21 mouse cellular contexts compared by ENCODE assay signal in genomic region chr2:31076351-31077140, GRCm38 (mm10).
DNase-seq lines count a peak whose midpoint lies in the region; ATAC-seq and TF ChIP-seq lines count a peak whose summit lies in the region.
"Had no signal": no experiment of that assay in that cellular context is flagged by ENCODE, and none has a peak within 500 bp of the region (broad histone marks: within the 10 kb centered on the region; RNA-seq: fewer than 3 reads in every experiment).

No protein-coding gene starts in this region.

- TF ChIP-seq CTCF in heart, adult 2 months (IDR thresholded peaks at IDR 0.05), result no peak

- intact Hi-C loops in heart, adult 2 months (cut with DNase I), result no loop called here

- no peak overlapping the region for H3K9ac ChIP-seq in heart, adult 2 months (ENCODE audit: low read depth, low read length)
- no peak overlapping the region for H3K9ac ChIP-seq in forebrain, embryonic 16.5 days (replicated peaks; ENCODE audit: low read depth, low read length)
- H3K9ac ChIP-seq: embryonic facial prominence, embryonic 13.5 days; forebrain, postnatal 0 days; limb, embryonic 12.5 days; liver, postnatal 0 days had no signal

- H3K4me2 ChIP-seq in forebrain, embryonic 16.5 days (ENCODE audit: low read length), result no peak overlapping the region
- H3K4me2 ChIP-seq: embryonic facial prominence, embryonic 13.5 days; heart, embryonic 11.5 days; limb, embryonic 12.5 days; liver, embryonic 11.5 days; midbrain, embryonic 11.5 days had no signal

- peak; percentile 94 for DNase-seq in heart, adult 11 months
- no peak for DNase-seq in heart, adult 2 months
- DNase-seq in Muller cell, postnatal 12 days (ENCODE audit: inconsistent ontology term), result peak; percentile 63
- peak; percentile 56 for DNase-seq in brain, adult 2 months (ENCODE audit: low read depth, low spot score)
- no peak for DNase-seq in retina, postnatal 1 day
- no peak for DNase-seq in cerebellum, adult 9-11 months
- DNase-seq: adrenal gland, adult 8-10 months; cerebellum, postnatal 10 days; forebrain, postnatal 0 days; kidney, adult 11 months; kidney, postnatal 10 days; liver, postnatal 0 days; right cerebral cortex, postnatal 25 days had no signal

- no peaks in the 10 kb centered on the region for H3K36me3 ChIP-seq in heart, adult 2 months (ENCODE audit: control insufficient read depth, insufficient read depth, low read length)
- H3K36me3 ChIP-seq in forebrain, embryonic 16.5 days (ENCODE audit: control insufficient read depth, insufficient read depth), result no peaks in the 10 kb centered on the region

- H3K4me3 ChIP-seq in heart, adult 2 months, result no peak overlapping the region
- H3K4me3 ChIP-seq in forebrain, embryonic 16.5 days (replicated peaks; ENCODE audit: low read length), result no peak overlapping the region
- H3K4me3 ChIP-seq: embryonic facial prominence, embryonic 13.5 days; limb, embryonic 12.5 days had no signal

- H3K27ac ChIP-seq in heart, adult 2 months, result no peak overlapping the region
- no peak overlapping the region for H3K27ac ChIP-seq in forebrain, embryonic 16.5 days (ENCODE audit: low read length)
- H3K27ac ChIP-seq: embryonic facial prominence, embryonic 13.5 days; limb, embryonic 12.5 days had no signal

- no peaks in the 10 kb centered on the region for H3K27me3 ChIP-seq in heart, adult 2 months (ENCODE audit: control insufficient read depth, insufficient read depth, low read length)
- no peaks in the 10 kb centered on the region for H3K27me3 ChIP-seq in forebrain, embryonic 16.5 days (replicated peaks; ENCODE audit: control insufficient read depth, insufficient read depth, low read length)
- H3K27me3 ChIP-seq: embryonic facial prominence, embryonic 13.5 days; limb, embryonic 12.5 days had no signal

- no peaks in the 10 kb centered on the region for H3K9me3 ChIP-seq in forebrain, embryonic 16.5 days (ENCODE audit: control insufficient read depth, low read length)
- H3K9me3 ChIP-seq: embryonic facial prominence, embryonic 13.5 days had no signal

- TF ChIP-seq POLR2A in heart, adult 2 months (IDR thresholded peaks at IDR 0.05; ENCODE audit: insufficient read depth, low read depth, low read length), result no peak

- no peaks in the 10 kb centered on the region for H3K4me1 ChIP-seq in heart, adult 2 months (ENCODE audit: control insufficient read depth, insufficient read depth, low read length)
- H3K4me1 ChIP-seq in forebrain, embryonic 16.5 days (replicated peaks; ENCODE audit: control insufficient read depth, insufficient read depth, low read length), result no peaks in the 10 kb centered on the region
- H3K4me1 ChIP-seq: limb, embryonic 12.5 days had no signal

- WGBS in heart, adult 2 months, result 89% methylated on average over 16 of the region's 16 CpGs
- WGBS in forebrain, embryonic 16.5 days, result 95% methylated on average over 16 of the region's 16 CpGs

- no peaks in the 10 kb centered on the region for H3K79me2 ChIP-seq in heart, adult 2 months (replicated peaks; ENCODE audit: control insufficient read depth, insufficient read depth, low read length)

- TF ChIP-seq EP300 in heart, adult 2 months (IDR thresholded peaks at IDR 0.05; ENCODE audit: insufficient read depth, low read depth, low read length), result no peak

- ATAC-seq in megakaryocyte, adult 5-6 weeks (ENCODE audit: poor library complexity, severe bottlenecking), result peak; percentile 40; the same call in 1 of the 2 replicates
- ATAC-seq in forebrain, embryonic 16.5 days, result no peak
- ATAC-seq: forebrain, postnatal 0 days; liver, postnatal 0 days; lung, postnatal 0 days had no signal

Comparison
In these comparisons a context has a peak if more than half of its experiments do, and no peak if none do; other contexts are left out.
1. DNase-seq: peak in heart, adult 11 months (single experiment), Muller cell, postnatal 12 days (single experiment) and brain, adult 2 months (single experiment); none in heart, adult 2 months (0 of 2), retina, postnatal 1 day (single experiment) and cerebellum, adult 9-11 months (single experiment).